Mouse (Mus musculus) intestine, postnatal 0 days (tissue): ENCODE measurements around the gene Gpank1. TPM values are rescaled to one million over a fixed set of nuclear protein-coding genes. Genes with fewer than 3 reads are reported as not detected.
A peak's percentile ranks its signal among the peaks of the same experiment; 100 is the strongest.

Source experiments
- ATAC-seq: fragments of 200-750 bp; cut with Nextera tagmentation; 2 replicates; pipeline ENCODE4 v1.8.0; 2017; ENCODE audit warnings: mild to moderate bottlenecking, moderate TSS enrichment, moderate library complexity
- H3K27ac ChIP-seq: fragments of 300-500 bp; sonication (generic); 2 replicates; pipeline ENCODE4 v1.5.1; 2014; ENCODE audit warnings: mild to moderate bottlenecking, low read depth, low read length, moderate library complexity
- H3K27me3 ChIP-seq: fragments of 300-500 bp; sonication (generic); replicated peaks from 2 replicates; pipeline ENCODE4 v1.6.1; 2014; ENCODE audit warnings: low read length, mixed read lengths; ENCODE audit not compliant: control insufficient read depth, insufficient read depth
- H3K36me3 ChIP-seq: fragments of 300-500 bp; sonication (generic); 2 replicates; pipeline ENCODE4 v1.6.1; 2014; ENCODE audit warnings: mild to moderate bottlenecking, moderate library complexity; ENCODE audit not compliant: control insufficient read depth, insufficient read depth
- H3K4me1 ChIP-seq: fragments of 300-500 bp; sonication (generic); replicated peaks from 2 replicates; pipeline ENCODE4 v1.6.1; 2014; ENCODE audit warnings: antibody characterized with exemption, low read length, mixed read lengths; ENCODE audit not compliant: control insufficient read depth, insufficient read depth
- H3K4me2 ChIP-seq: fragments of 300-500 bp; sonication (generic); replicated peaks from 2 replicates; pipeline ENCODE4 v1.6.1; 2014; ENCODE audit warnings: low read depth, mild to moderate bottlenecking, moderate library complexity
- H3K4me3 ChIP-seq: fragments of 300-500 bp; sonication (generic); 2 replicates; pipeline ENCODE4 v1.5.1; 2014; ENCODE audit warnings: low read depth, low read length
- H3K9ac ChIP-seq: fragments of 300-500 bp; sonication (generic); 2 replicates; pipeline ENCODE4 v1.6.1; 2014; ENCODE audit warnings: mild to moderate bottlenecking, low read depth, low read length
- H3K9me3 ChIP-seq: fragments of 300-500 bp; sonication (generic); 2 replicates; pipeline ENCODE4 v1.6.1; 2016; ENCODE audit warnings: mixed run types; ENCODE audit not compliant: control insufficient read depth
- CTCF ChIP-seq: sonication (generic); IDR thresholded peaks from 2 replicates; pipeline ENCODE4 v1.5.1; 2016; ENCODE audit warnings: low read depth, mild to moderate bottlenecking, control low read depth, antibody characterized with exemption, moderate library complexity
- WGBS: fragments of 180-500 bp; shearing (Covaris S2); extraction: QIAGEN DNeasy Blood & Tissue Kit; methylation state at CpG from one replicate; pipeline ENCODE4 v1.1.7; 2014; 5-methylcytosine and 5-hydroxymethylcytosine counted together
- polyA plus RNA-seq: library from polyadenylated mRNA; unstranded; fragments of >200 nt; fragmentation: Nextera tagmentation; extraction: Ambion mirVana; gene quantifications from 2 replicates; pipeline ENCODE4 v1.2.1, GENCODE M21; 2015

Gpank1 gene
- polyA plus RNA-seq: 15.0 and 16.6 TPM in 2 replicates

DNA sequence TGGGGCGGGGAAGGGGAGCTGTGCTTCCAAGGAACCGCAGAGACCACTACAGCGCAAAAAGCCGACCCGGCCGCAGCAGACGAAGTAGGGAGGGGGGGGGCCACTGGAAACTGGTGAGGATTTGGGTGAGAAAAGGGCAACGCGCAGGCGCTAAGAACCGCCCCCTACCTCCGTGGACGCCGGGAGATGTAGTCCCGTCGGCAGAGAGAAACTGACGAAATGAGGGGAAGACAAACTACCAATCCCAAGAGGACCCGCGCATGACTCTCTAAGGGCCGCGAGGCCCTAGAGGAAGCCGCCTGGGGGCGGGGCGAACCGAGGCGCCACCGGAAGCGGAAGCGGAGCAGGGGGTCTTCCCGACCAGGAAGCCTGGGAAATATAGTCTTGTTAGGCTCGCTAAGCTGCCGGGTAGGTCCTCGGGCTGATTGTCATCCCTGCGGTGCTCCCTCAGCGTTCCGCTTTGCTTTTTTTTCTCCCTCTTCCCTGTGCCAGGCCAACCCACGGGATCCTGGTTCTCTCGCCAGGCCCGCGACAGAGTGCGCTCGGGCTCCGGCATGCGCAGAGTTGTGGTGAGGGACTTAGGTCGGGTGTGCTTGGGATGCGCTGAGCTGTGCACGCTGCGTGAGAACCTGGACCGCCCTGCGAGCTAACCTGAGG is at the start of gene Gpank1:
Gene Gpank1, plus strand, starts transcription at position 313 of the 657 bp plus-strand sequence.
- peaks cover 6% of the 10 kb centered on the region; the same call in 1 of the 2 replicates for H3K4me1 ChIP-seq
- ATAC-seq: peak; percentile 86
- H3K27ac ChIP-seq: peak within 1 kb of the TSS; percentile 89
- WGBS: 0% methylated on average over 50 of the region's 50 CpGs
- TF ChIP-seq CTCF: no peak
- no peaks in the 10 kb centered on the region for H3K9me3 ChIP-seq
- no peaks in the 10 kb centered on the region for H3K27me3 ChIP-seq
- peak within 1 kb of the TSS; percentile 92 for H3K4me2 ChIP-seq
- peak within 1 kb of the TSS; percentile 86 for H3K4me3 ChIP-seq
- H3K36me3 ChIP-seq: peaks cover 29% of the 10 kb centered on the region
- peak within 1 kb of the TSS; percentile 84 for H3K9ac ChIP-seq

DNA sequence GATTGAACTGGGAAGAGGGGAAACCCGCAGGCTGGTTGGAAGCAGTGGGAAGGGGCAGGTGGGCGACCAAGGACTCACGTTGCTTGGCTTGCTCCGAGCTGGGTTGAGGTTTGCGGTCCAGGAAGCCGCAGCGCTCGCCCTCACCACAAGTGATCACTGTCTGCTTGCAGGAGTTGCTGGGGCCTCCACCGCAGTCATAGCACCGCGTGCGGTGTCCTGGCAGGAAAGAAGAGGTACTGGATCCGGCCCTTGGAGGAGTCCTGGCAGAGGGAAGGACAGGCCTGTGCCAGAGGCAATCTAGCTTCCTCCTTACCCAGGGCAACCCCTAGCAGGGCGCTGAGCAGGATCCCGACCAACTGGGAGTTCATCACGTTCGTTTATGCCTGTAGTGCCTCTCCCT is 47.2 kb upstream of the Gpank1 start:
- H3K27ac ChIP-seq: no peak overlapping the region
- no peak for TF ChIP-seq CTCF
- H3K4me2 ChIP-seq: peak overlapping the region; percentile 27
- H3K9me3 ChIP-seq: no peaks in the 10 kb centered on the region
- H3K36me3 ChIP-seq: no peaks in the 10 kb centered on the region
- peaks cover 9% of the 10 kb centered on the region; the same call in 1 of the 2 replicates for H3K4me1 ChIP-seq
- H3K27me3 ChIP-seq: no peaks in the 10 kb centered on the region
- no peak for ATAC-seq
- no peak overlapping the region for H3K9ac ChIP-seq
- WGBS: 29% methylated on average over 17 of the region's 17 CpGs
- H3K4me3 ChIP-seq: no peak overlapping the region

DNA sequence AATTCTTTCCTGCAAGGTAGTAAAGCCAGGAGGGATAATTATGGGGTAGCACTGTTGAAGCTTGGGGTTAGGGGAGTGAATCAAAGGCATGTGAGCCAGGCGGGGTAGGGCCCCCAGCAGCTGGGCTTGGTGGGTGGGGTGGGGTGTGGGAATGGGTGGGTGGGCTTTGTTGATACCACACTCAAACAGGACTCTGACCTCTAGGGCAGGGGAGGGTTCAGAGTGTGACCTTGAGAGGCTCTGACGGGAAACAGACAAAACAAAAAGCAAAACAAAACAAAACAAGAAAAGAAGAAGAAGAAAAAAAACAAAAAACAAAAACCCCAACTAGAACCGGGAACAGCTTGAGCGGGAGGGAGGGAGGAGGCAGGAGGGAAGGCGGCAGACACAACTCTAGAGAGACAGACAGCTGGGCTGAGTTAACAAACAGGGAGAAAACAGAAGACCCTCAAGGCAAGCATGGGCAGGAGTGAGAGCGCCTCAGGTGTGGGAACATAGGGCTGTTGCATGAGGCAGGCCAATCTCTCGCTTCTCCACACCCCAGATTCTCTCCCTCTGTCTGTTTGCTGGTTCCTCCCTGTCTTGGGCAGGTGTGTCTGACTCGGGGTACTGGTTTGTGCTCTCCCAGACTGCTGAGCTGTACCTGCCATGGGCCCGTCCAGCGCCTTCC is 44.6 kb upstream of the Gpank1 start, which contains the start of gene Ly6g6e:
Gene Ly6g6e, plus strand, starts transcription at position 396 of the 670 bp plus-strand sequence.
- peak within 1 kb of the TSS; percentile 44 for H3K9ac ChIP-seq
- H3K9me3 ChIP-seq: no peaks in the 10 kb centered on the region
- 21% methylated on average over 9 of the region's 10 CpGs for WGBS
- no peak for TF ChIP-seq CTCF
- H3K36me3 ChIP-seq: no peaks in the 10 kb centered on the region
- H3K27ac ChIP-seq: peak within 1 kb of the TSS; percentile 22; the same call in 1 of the 2 replicates
- peaks cover 11% of the 10 kb centered on the region; the same call in 1 of the 2 replicates for H3K4me1 ChIP-seq
- ATAC-seq: no peak
- no peaks in the 10 kb centered on the region for H3K27me3 ChIP-seq
- peak within 1 kb of the TSS; percentile 23 for H3K4me3 ChIP-seq
- H3K4me2 ChIP-seq: peak within 1 kb of the TSS; percentile 61

DNA sequence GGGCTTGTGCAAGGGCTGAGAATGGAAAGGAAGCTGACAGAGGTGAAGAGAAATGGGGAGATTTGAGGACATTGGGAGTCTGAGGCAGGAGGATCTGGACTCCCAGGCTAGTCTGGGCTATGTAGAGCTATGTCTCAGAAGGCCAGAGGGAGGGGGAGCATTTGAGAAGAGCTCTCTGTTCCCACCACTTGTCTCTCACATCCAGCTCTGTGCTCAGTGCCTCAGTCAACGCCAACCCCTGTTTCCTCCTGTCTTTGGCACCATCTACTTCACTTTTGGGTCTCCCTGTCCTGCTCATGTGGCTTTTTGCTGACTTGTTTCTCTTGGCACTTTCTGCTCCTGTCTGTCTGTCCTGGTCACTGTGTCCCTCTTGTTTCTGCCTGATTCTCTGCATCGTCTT is 44.0 kb upstream of the Gpank1 start:
- no peak for TF ChIP-seq CTCF
- H3K36me3 ChIP-seq: no peaks in the 10 kb centered on the region

DNA sequence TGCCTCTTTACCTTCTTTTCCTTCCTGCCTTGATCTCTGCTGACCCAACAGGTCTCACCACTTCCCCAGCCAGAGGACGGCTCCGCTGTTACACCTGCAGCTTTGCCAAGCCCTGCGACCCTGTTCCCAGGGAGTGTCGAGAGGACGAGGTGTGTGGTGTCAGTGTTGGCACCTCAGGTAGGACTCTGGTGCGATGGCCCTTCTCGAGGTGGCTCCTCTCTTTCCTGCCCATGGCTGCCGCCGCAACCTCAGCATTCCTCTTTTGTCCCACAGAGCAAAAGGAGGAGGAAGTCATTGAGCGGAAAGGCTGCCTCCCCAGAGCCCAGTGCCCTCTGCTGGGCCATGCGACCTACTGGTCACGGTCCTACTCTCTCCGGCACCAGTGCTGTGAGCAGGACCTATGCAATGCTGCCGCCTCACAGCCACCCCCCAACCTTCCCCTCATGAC is 43.4 kb upstream of the Gpank1 start, which contains the start of gene Ly6g6d:
Gene Ly6g6d, minus strand, starts transcription at position 280 of the 448 bp plus-strand sequence.
- H3K9me3 ChIP-seq: no peaks in the 10 kb centered on the region
- H3K4me2 ChIP-seq: peak within 1 kb of the TSS; percentile 61
- H3K36me3 ChIP-seq: no peaks in the 10 kb centered on the region
- ATAC-seq: peak; percentile 39
- H3K27me3 ChIP-seq: no peaks in the 10 kb centered on the region
- H3K9ac ChIP-seq: peak within 1 kb of the TSS; percentile 44
- peak; percentile 79 for TF ChIP-seq CTCF
- H3K27ac ChIP-seq: peak within 1 kb of the TSS; percentile 22; the same call in 1 of the 2 replicates
- H3K4me3 ChIP-seq: peak within 1 kb of the TSS; percentile 23
- H3K4me1 ChIP-seq: peaks cover 11% of the 10 kb centered on the region; the same call in 1 of the 2 replicates
- WGBS: 9% methylated on average over 14 of the region's 14 CpGs

More for the DNA sequence above, 44.0 kb upstream of the Gpank1 start:
- Histone ChIP-seq H3K27ac (peak overlapping the region; percentile 22; the same call in 1 of the 2 replicates), H3K4me3 (peak overlapping the region; percentile 23), H3K9me3 (no peaks in the 10 kb centered on the region), H3K4me2 (peak overlapping the region; percentile 61), H3K9ac (peak overlapping the region; percentile 44), H3K4me1 (peaks cover 11% of the 10 kb centered on the region; the same call in 1 of the 2 replicates), H3K27me3 (no peaks in the 10 kb centered on the region)
- ATAC-seq: no peak
- WGBS: 25% methylated on average over 2 of the region's 2 CpGs

DNA sequence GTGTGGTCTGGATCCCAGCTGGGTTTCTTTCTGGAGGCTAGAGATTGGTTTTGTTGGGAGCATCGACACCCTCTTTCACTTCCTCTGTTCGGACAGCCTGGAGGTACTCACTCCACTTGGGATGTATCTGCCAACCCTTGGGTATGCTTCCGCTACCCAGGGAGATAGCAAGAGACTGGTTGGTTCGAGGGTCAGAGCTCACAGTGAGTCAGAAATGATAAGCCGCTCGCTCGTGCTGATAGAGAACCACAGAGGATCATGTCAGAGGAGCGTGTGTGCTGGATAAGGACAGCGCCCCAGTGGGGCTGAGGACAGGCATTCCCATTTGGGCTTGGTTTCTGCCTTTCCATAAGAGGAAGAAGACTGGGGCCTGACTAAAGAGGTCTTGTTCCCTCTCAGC is 41.5 kb upstream of the Gpank1 start:
- peak; percentile 58 for TF ChIP-seq CTCF
- Histone ChIP-seq H3K9ac (0 out of 2 replicates have a peak overlapping the region, but pooled peaks have one; percentile 11), H3K4me2 (peak overlapping the region; percentile 32; the same call in 1 of the 2 replicates), H3K36me3 (no peaks in the 10 kb centered on the region), H3K4me3 (no peak overlapping the region), H3K27me3 (no peaks in the 10 kb centered on the region), H3K27ac (peak overlapping the region; percentile 41; the same call in 1 of the 2 replicates), H3K4me1 (peaks cover 11% of the 10 kb centered on the region; the same call in 1 of the 2 replicates), H3K9me3 (no peaks in the 10 kb centered on the region)
- 28% methylated on average over 9 of the region's 9 CpGs for WGBS
- peak; percentile 76 for ATAC-seq
